Mouse (Mus musculus) hindbrain, postnatal 0 days (tissue): ENCODE results near the gene Hist2h2ac. TPM values are rescaled to one million over a fixed set of nuclear protein-coding genes. Genes with fewer than 3 reads are reported as not detected.

Experiments used
- ATAC-seq: fragments of 200-750 bp; cut with Nextera tagmentation; 2 replicates; pipeline ENCODE4 v1.8.0; 2017; ENCODE audit warnings: mild to moderate bottlenecking, moderate TSS enrichment, moderate library complexity
- DNase-seq: peaks from one replicate; pipeline ENCODE4 v3.0.0-alpha.2; 2015; ENCODE audit warnings: low spot score
- H3K27ac ChIP-seq: fragments of 300-500 bp; sonication (generic); 2 replicates; pipeline ENCODE4 v1.5.1; 2014; ENCODE audit warnings: mild to moderate bottlenecking
- H3K27me3 ChIP-seq: fragments of 300-500 bp; sonication (generic); 2 replicates; pipeline ENCODE4 v1.6.1; 2014; ENCODE audit warnings: low read length, mixed read lengths; ENCODE audit not compliant: insufficient read depth
- H3K36me3 ChIP-seq: fragments of 300-500 bp; sonication (generic); 2 replicates; pipeline ENCODE4 v1.6.1; 2014; ENCODE audit warnings: low read length, mixed read lengths; ENCODE audit not compliant: insufficient read depth
- H3K4me1 ChIP-seq: fragments of 300-500 bp; sonication (generic); 2 replicates; pipeline ENCODE4 v1.6.1; 2014; ENCODE audit warnings: antibody characterized with exemption, low read length, mixed read lengths; ENCODE audit not compliant: insufficient read depth
- H3K4me2 ChIP-seq: fragments of 300-500 bp; sonication (generic); 2 replicates; pipeline ENCODE4 v1.6.1; 2014; ENCODE audit warnings: low read depth, mild to moderate bottlenecking, low read length, moderate library complexity, mixed read lengths
- H3K4me3 ChIP-seq: fragments of 300-500 bp; sonication (generic); 2 replicates; pipeline ENCODE4 v1.5.1; 2014; ENCODE audit warnings: low read length
- H3K9ac ChIP-seq: fragments of 300-500 bp; sonication (generic); replicated peaks from 2 replicates; pipeline ENCODE4 v1.6.1; 2014; ENCODE audit warnings: mild to moderate bottlenecking, low read length, moderate library complexity, mixed read lengths
- H3K9me3 ChIP-seq: fragments of 300-500 bp; sonication (generic); 2 replicates; pipeline ENCODE4 v1.6.1; 2016; ENCODE audit warnings: low read length, mixed read lengths
- CTCF ChIP-seq: IDR thresholded peaks from 2 replicates; pipeline ENCODE4 v1.5.1; 2016; ENCODE audit warnings: antibody characterized with exemption, control low read depth, low read depth
- WGBS: fragments of 180-500 bp; shearing (Covaris S2); extraction: QIAGEN DNeasy Blood & Tissue Kit; methylation state at CpG from one replicate; pipeline ENCODE4 v1.1.7; 2014; 5-methylcytosine and 5-hydroxymethylcytosine counted together
- polyA plus RNA-seq: library from polyadenylated mRNA; unstranded; fragments of >200 nt; fragmentation: Nextera tagmentation; extraction: Ambion mirVana; gene quantifications from 2 replicates; pipeline ENCODE4 v1.2.1, GENCODE M21; 2015
- total RNA-seq: library from RNA; depleted of rRNA; stranded (reverse); fragments of >200 nt; gene quantifications from 2 replicates; pipeline ENCODE4 v1.2.3, GENCODE M21; 2014

Gene Hist2h2ac
- total and polyA plus RNA-seq, 2 experiments from 2014 or later = 3.9 to 726 TPM

DNA sequence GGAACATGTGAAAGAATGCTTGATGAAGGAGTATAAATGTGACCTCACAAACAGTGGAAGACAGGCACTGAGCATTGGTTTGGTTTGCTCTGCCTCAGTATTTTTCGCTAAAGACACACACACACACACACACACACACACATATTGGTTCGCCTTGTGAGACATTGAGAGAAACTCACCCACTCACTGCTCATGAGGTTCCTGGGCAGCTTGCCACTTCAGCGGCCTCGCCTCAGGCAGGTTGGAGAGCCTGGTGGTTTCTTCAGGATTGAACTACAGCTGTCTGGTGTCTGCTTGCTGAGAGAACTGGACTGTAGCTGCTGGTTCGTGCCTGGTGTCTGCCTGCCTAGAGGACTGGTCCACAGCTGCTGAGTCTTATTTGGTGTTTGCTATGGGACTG lies 39.5 kb upstream of the Hist2h2ac start:
- Histone ChIP-seq H3K9me3 (no peaks in the 10 kb centered on the region), H3K27me3 (no peaks in the 10 kb centered on the region), H3K4me2 (no peak overlapping the region), H3K4me3 (no peak overlapping the region), H3K9ac (no peak overlapping the region), H3K4me1 (peaks cover 17% of the 10 kb centered on the region; the same call in 1 of the 2 replicates), H3K27ac (no peak overlapping the region), H3K36me3 (no peaks in the 10 kb centered on the region)
- 91% methylated on average over 5 of the region's 5 CpGs for WGBS
- TF ChIP-seq CTCF = no peak
- ATAC-seq = no peak
- DNase-seq = no peak

DNA sequence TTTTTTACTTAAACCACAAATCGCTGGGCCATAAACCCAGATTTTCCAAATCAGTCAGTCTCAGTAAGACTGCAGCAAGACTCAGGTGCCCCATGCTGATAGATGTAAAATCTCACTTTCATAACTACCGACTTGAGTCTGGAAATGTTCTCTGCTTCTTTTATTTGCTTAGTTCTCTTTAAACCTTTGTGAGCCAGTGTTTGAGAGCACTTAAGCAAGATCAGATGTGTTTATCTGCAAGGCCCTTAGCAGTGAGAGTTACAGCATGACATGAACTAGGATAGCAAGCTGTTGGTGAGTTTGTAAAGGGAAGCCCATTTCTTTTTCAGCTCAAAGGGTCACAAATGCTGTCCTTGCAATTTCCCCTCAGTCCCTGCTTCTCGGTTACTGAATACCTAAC lies 36.5 kb upstream of the Hist2h2ac start:
- H3K4me3 ChIP-seq = no peak overlapping the region
- no peak overlapping the region for H3K9ac ChIP-seq
- H3K27ac ChIP-seq = no peak overlapping the region
- DNase-seq (no peak), ATAC-seq (no peak)
- TF ChIP-seq CTCF = no peak
- H3K4me2 ChIP-seq = no peak overlapping the region
- H3K9me3 ChIP-seq = no peaks in the 10 kb centered on the region
- peaks cover 6% of the 10 kb centered on the region; the same call in 1 of the 2 replicates for H3K4me1 ChIP-seq
- 82% methylated on average over 3 of the region's 3 CpGs for WGBS
- H3K27me3 ChIP-seq = no peaks in the 10 kb centered on the region
- no peaks in the 10 kb centered on the region for H3K36me3 ChIP-seq

DNA sequence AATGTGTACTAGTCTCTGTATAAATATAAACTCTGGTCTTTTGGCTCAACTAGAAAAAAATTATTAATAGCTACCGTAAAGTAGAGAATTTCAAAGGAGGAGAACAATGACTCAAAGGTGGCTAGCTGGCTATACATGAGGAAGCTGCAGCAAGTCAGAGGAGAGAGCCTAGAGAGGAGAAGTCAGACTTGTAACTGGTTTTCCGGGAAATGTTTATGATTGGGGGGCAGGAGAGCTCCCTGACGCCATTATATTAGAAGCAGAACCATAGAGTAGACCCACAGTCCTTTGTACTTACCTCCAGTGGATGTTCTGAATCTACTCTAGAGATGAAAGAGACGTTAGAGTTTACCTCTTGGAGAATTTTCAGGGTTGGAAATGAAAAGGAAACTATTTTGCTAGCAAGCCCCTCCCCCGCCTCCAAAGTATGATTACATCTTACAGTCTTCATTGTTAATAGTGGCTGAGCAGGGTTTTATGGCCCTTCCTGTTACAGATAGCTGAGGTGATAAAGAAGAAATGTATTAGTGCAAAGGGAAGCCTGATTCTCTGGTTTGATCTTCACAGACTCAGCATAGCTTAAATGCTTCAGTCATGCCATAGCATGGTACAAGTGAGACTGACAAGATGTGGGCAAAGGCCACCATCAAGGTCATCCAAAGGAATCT lies 35.4 kb upstream of the Hist2h2ac start:
- no peaks in the 10 kb centered on the region for H3K27me3 ChIP-seq
- no peak overlapping the region for H3K4me2 ChIP-seq
- TF ChIP-seq CTCF = no peak
- no peak for ATAC-seq
- no peaks in the 10 kb centered on the region for H3K36me3 ChIP-seq
- H3K9ac ChIP-seq = no peak overlapping the region
- H3K9me3 ChIP-seq = no peaks in the 10 kb centered on the region
- H3K4me1 ChIP-seq = no peaks in the 10 kb centered on the region
- no peak overlapping the region for H3K4me3 ChIP-seq
- 82% methylated on average over 5 of the region's 5 CpGs for WGBS
- no peak for DNase-seq
- H3K27ac ChIP-seq = no peak overlapping the region

DNA sequence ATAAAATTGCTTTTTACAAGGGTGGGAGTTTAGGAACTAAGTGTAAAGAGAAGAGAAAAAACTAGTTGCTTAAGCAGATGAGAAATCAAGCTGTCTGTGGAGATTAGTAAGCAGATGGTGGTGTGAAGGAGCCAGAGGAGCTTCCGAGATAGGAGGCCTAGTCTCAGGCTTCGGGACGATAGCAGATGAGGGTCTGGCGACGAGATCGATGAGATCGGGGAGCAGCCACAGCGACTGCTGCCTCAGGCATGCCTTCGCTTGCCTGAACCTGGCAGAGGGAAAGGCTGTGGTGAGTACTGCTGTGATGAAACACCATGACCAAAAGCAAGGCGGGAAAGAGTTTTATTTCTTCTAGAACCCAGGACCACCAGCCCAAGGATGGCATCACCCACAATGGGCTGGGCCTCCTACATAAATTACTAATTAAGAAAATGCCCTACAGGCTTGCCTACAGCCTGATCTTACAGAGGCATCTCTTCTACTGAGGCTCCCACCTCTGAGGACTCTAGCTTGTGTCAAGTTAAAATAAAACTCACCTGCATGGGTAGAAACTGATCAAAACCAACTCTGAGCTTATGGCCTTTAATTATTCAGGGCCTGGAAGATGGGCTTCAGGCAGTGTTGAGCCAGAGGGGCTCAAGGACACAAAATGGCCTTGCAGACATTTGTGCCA lies 34.1 kb upstream of the Hist2h2ac start:
- H3K9ac ChIP-seq = no peak overlapping the region
- no peaks in the 10 kb centered on the region for H3K4me1 ChIP-seq
- H3K27me3 ChIP-seq = no peaks in the 10 kb centered on the region
- no peak for TF ChIP-seq CTCF
- DNase-seq = peak; percentile 64
- no peak overlapping the region for H3K27ac ChIP-seq
- H3K4me3 ChIP-seq = no peak overlapping the region
- H3K9me3 ChIP-seq = no peaks in the 10 kb centered on the region
- 43% methylated on average over 10 of the region's 10 CpGs for WGBS
- peak; percentile 70 for ATAC-seq
- H3K4me2 ChIP-seq = no peak overlapping the region
- H3K36me3 ChIP-seq = no peaks in the 10 kb centered on the region

DNA sequence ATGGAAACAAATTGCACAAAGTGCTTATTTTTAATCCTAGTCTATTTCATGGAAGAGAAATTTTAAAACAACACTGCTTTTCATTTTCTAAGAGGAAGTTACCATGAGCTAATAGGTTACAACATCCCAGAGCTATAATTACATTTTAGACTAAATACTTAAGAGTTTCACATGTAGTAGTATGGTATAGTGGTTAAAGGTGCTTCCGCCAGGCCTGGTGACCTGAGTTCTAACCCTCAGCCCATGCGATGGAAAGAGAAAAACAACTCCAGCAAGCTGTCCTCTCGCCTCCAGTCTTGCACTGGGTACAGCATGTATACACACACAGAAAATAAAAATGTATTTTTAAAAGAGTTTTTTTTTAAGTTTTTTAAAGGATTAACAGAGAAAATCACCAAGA lies 31.1 kb upstream of the Hist2h2ac start:
- no peak for DNase-seq
- Histone ChIP-seq H3K4me2 (no peak overlapping the region), H3K27ac (no peak overlapping the region), H3K4me3 (no peak overlapping the region), H3K27me3 (no peaks in the 10 kb centered on the region), H3K36me3 (no peaks in the 10 kb centered on the region), H3K9ac (no peak overlapping the region), H3K9me3 (no peaks in the 10 kb centered on the region), H3K4me1 (no peaks in the 10 kb centered on the region)
- no peak for ATAC-seq
- TF ChIP-seq CTCF = no peak
- 96% methylated on average over 3 of the region's 3 CpGs for WGBS

DNA sequence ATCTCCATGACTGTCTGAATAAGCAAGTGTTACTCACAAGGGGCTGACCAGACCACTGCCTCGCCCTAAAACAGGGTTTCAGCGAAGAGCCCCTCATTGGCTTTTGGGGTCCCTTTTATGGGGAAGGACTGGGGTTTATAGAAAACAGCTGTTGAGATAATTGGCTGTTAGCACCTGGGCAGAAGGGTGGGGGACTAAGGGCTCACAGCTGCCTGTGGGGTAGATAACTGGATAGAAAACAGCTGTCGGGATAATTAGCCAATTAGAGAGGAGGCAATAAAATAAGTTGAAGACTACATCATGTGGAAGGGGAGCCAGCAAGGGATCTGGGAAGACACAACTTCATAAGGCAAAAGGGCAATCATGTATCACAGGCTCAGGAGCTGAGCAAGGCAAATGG lies 30.2 kb upstream of the Hist2h2ac start:
- H3K9ac ChIP-seq = no peak overlapping the region
- H3K9me3 ChIP-seq = no peaks in the 10 kb centered on the region
- ATAC-seq = no peak
- no peak overlapping the region for H3K27ac ChIP-seq
- no peak for DNase-seq
- no peaks in the 10 kb centered on the region for H3K4me1 ChIP-seq
- H3K36me3 ChIP-seq = no peaks in the 10 kb centered on the region
- H3K4me3 ChIP-seq = no peak overlapping the region
- H3K27me3 ChIP-seq = no peaks in the 10 kb centered on the region
- WGBS = 83% methylated on average over 3 of the region's 3 CpGs
- H3K4me2 ChIP-seq = no peak overlapping the region
- TF ChIP-seq CTCF = no peak

DNA sequence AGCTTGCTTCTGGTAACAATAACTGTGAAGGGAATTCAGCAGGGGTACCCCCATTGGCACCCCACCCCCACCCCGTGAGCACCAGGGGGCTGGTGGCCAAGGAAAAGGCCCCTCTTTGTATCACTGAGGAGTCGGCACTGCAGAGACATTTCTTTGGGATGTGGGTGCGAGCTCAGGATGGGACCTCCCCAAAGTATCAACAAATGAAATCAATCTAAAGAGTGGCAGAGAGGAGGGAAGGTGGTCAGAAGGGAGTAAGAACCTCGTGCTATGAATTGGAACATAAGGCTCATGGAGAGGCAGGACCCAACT lies 28.3 kb upstream of the Hist2h2ac start:
- Histone ChIP-seq H3K9me3 (no peaks in the 10 kb centered on the region), H3K4me2 (peak overlapping the region; percentile 51; the same call in 1 of the 2 replicates), H3K4me1 (no peaks in the 10 kb centered on the region), H3K36me3 (no peaks in the 10 kb centered on the region), H3K9ac (no peak overlapping the region), H3K27ac (no peak overlapping the region), H3K4me3 (no peak overlapping the region), H3K27me3 (no peaks in the 10 kb centered on the region)
- ATAC-seq = no peak
- DNase-seq = no peak
- TF ChIP-seq CTCF = no peak
- 54% methylated on average over 4 of the region's 4 CpGs for WGBS
